Mouse (Mus musculus): ENCODE measurements at regions not wholly inside any gene's neighbourhood (a gene's known extent, or its start where the extent isn't known, plus 50 kb on each side); places are given as distances from the start of the nearest gene placed in this dataset.

GRCm38 (mm10) chr12:86579716-86580115 lies 98.8 kb upstream of the Vash1 start:
- ChIA-PET CTCF (no interaction called here), POLR2A (no interaction called here)

DNA sequence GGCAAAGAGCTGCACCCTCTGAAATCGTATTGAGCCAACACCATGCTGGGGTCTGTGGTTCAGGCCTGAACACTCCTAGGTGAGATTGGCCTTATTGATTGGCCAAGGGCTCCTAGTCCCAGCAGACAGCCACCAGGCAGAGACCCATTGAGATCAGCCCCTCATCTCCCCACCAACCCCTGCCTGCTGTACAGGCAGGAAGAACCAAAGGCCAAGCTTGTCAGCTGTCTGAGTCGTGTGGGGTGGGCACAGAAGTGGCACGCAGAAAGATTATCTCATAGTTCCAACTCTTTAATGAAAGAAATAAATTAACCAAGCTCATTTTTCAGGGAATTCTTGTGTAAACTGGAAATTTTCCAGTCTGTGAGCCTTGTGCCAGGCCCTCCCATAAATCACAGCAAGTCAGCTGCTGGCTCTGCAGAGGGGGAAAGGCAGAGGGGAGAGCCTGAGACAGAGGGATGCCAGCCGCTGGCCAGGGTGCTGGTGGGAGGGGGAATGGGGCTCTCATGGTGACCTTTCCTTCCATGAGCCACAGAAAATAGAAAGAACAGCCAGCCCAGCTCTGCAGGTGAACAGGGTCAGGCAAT lies 98.3 kb upstream of the Vash1 start:
- POLR2A ChIA-PET: no interaction called here
- CTCF ChIA-PET: no interaction called here

DNA sequence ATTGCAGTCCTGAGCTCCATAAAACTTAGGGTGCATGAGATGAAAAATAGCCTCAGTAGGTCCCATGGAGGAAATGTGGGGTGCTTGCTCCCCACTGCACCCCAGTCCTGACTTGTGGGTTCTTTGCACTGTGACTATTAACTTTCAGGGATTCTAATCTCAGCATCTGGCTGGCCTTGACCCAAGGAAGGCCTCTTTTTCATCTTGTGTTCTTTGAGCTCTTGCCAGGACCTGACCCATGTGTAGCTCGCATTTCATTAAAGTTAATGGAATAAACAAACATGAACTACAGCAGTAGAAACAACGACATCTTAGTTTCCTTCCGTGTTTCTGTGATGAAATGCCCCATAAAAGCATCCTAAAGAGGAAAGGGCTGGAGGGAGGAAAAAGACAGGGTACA lies 96.4 kb upstream of the Vash1 start:
- CTCF ChIA-PET: interaction anchor here in 1 of 4 experiments (0.9 kb wide), 1 partner anchor 194 kb away, joined by 3 read pairs; no protein-coding TSS in a partner anchor

GRCm38 (mm10) chr12:86588010-86588409 lies 90.5 kb upstream of the Vash1 start:
- POLR2A ChIA-PET: interaction anchor here in 1 of 4 experiments (0.9 kb wide), 1 partner anchor 29 kb away, joined by 3 read pairs; no protein-coding TSS in a partner anchor
- CTCF ChIA-PET: no interaction called here

More for the DNA sequence above, 96.4 kb upstream of the Vash1 start:
- POLR2A ChIA-PET: interaction anchor here in 2 of 4 experiments (0.8 to 1.3 kb wide), 2 partner anchors 23 to 389 kb away, joined by 3 to 5 read pairs; no protein-coding TSS in a partner anchor

DNA sequence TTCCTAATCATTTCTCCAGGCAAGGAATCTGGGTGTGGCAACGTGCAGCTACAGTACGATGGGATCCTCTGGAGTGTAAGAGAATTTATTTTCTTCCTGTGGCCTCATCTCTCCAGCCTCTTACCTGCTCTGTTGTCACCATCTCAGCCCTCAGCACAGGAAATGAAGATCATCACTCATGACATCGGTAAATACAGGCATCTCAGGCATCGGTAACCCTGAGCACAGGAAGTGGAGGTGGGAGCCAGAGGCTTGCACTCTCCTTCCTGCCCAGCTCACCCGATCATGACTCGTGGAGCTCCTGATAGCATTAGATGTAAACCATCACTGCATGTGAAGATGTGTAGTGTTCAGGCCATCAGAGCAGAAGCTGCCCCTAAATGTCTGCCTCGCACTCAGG lies 86.0 kb upstream of the Vash1 start:
- ChIA-PET CTCF (no interaction called here), POLR2A (interaction anchor here in 1 of 4 experiments (0.5 kb wide), 1 partner anchor 22 kb away, joined by 3 read pairs; no protein-coding TSS in a partner anchor)

- ChIA-PET POLR2A (no interaction called here), CTCF (interaction anchor here in 1 of 4 experiments (0.6 kb wide), 1 partner anchor 458 kb away, joined by 8 read pairs; no protein-coding TSS in a partner anchor)
Measured at GRCm38 (mm10) chr12:86594647-86595046, 83.9 kb upstream of the Vash1 start.

- CTCF ChIA-PET: no interaction called here
- POLR2A ChIA-PET: interaction anchor here in 1 of 4 experiments (0.6 kb wide), 1 partner anchor 294 kb away, joined by 3 read pairs; no protein-coding TSS in a partner anchor
Measured at GRCm38 (mm10) chr12:86600041-86600440, 78.5 kb upstream of the Vash1 start.

DNA sequence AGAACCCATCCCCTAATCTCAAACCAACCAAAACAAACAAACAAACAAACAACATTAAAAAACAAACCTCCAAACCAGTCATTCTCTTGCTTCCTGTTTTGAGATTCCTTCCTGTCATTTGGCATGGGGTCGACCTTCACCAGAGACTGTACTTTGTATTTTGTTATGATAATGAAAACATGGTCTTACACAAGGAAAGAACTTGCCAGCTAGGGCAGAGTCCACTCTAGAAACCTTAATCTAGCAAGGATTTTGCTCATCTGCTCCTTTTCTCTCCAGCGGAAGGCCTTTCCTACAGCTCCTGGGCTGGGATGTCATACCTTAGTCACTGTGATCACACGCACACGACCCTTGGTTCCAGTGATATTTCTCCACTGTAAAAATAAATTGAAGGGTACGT lies 75.0 kb upstream of the Vash1 start:
- CTCF ChIA-PET: no interaction called here
- POLR2A ChIA-PET: interaction anchor here in 2 of 4 experiments (0.5 to 1.0 kb wide), 3 partner anchors 9 to 387 kb away, joined by 3 to 4 read pairs (median 3); no protein-coding TSS in a partner anchor

DNA sequence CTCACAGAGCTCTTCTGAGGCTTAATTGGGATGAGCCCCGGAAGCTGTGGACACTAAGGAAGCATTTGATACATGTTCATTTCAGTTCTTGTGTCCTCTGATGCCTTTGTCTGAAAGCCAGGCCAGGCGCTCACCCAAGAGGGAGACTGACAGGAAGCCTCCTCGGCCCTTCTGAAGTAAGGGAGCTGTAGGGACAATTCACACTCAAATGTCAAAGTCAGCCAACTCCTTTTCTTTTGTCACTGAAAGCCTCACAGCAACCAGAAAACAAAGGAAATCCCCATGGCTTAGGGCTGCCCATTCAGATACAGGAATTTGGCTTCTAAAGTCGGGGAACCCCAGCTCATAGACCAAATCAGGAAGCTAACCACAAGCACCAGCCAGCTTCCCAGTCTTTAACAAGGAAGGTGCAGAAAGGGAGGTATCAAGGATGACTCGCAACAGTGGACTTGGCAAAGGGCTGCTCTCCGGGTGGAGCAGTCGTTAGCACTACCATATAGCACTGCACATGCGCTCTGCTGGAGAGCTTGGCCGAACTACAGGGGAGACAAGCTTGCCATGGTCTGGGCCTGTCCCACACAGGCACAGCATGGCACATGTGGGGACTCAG lies 66.0 kb upstream of the Vash1 start:
- ChIA-PET POLR2A (interaction anchor here in 3 of 4 experiments (0.6 to 1.4 kb wide), 10 partner anchors 9 to 220 kb away, joined by 3 to 4 read pairs (median 3); no protein-coding TSS in a partner anchor), CTCF (interaction anchor here in 3 of 4 experiments (0.9 to 1.5 kb wide), 6 partner anchors 15 to 307 kb away, joined by 3 to 5 read pairs (median 4); no protein-coding TSS in a partner anchor)

GRCm38 (mm10) chr12:86614156-86614555 lies 64.3 kb upstream of the Vash1 start:
- CTCF ChIA-PET: interaction anchor here in 2 of 4 experiments (0.6 to 1.4 kb wide), 2 partner anchors 55 to 380 kb away, joined by 3 to 5 read pairs; no protein-coding TSS in a partner anchor
- POLR2A ChIA-PET: no interaction called here

DNA sequence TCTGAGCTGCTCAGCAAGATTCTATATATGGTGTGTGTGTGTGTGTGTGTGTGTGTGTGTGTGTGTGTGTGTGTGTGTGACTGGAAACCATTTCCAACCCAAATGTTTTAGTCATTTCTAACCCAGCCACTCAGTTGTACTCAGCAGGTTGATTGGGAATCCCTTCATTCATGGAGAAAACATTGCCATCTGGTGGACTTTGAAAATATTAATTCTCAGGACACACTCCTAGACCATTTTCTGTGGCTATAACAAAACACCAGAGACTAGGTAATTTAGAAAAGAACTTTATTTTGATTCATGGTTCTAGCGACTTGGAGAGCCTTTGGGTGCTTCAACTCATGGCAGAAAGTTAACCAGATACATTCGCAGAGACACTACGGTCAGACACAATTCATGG lies 62.2 kb upstream of the Vash1 start:
- CTCF ChIA-PET: interaction anchor here in 1 of 4 experiments (0.6 kb wide), 2 partner anchors 25 to 311 kb away, joined by 3 read pairs; no protein-coding TSS in a partner anchor
- POLR2A ChIA-PET: interaction anchor here in 1 of 4 experiments (1.4 kb wide), 1 partner anchor 146 kb away, joined by 3 read pairs; no protein-coding TSS in a partner anchor

- CTCF ChIA-PET: no interaction called here
- POLR2A ChIA-PET: no interaction called here
Measured at GRCm38 (mm10) chr12:86624195-86624594, 54.3 kb upstream of the Vash1 start.

GRCm38 (mm10) chr12:86626684-86627083 lies 51.8 kb upstream of the Vash1 start:
- CTCF ChIA-PET: no interaction called here
- POLR2A ChIA-PET: no interaction called here

GRCm38 (mm10) chr12:86628050-86628782 lies 50.3 kb upstream of the Vash1 start:
- ChIA-PET POLR2A (interaction anchor here in 1 of 4 experiments (0.6 kb wide), 1 partner anchor 789 kb away, joined by 9 read pairs; no protein-coding TSS in a partner anchor), CTCF (interaction anchor here in 1 of 4 experiments (0.6 kb wide), 1 partner anchor 329 kb away, joined by 3 read pairs; no protein-coding TSS in a partner anchor)
